Mouse (Mus musculus): Measurements from ENCODE around the gene Naf1.

Gene Naf1

DNA sequence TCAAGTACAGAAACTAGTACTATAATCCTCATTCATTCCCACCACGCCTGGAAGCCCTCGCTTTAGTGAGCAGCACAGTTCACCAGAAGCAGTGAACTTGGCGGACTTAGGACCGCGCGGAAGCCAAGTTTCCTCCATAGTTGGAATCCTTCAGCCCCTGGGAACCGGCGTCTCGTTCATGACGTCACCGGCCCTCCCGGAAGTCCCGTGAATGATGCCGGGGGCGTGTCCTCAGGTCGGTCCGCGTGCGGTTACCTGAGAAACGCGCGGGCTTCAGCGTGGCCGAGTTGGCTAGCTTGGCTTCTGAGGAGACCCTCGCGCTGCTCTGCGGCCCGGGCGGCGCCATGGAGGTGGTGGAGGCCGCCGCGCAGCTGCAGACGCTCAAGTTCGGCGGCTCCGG lies at the start of gene Naf1:
TSS of gene Naf1 (plus strand) at position 195 of the 400 bp plus-strand sequence.
- peak; percentile 88 for DNase-seq (ENCODE audit: low spot score)

DNA sequence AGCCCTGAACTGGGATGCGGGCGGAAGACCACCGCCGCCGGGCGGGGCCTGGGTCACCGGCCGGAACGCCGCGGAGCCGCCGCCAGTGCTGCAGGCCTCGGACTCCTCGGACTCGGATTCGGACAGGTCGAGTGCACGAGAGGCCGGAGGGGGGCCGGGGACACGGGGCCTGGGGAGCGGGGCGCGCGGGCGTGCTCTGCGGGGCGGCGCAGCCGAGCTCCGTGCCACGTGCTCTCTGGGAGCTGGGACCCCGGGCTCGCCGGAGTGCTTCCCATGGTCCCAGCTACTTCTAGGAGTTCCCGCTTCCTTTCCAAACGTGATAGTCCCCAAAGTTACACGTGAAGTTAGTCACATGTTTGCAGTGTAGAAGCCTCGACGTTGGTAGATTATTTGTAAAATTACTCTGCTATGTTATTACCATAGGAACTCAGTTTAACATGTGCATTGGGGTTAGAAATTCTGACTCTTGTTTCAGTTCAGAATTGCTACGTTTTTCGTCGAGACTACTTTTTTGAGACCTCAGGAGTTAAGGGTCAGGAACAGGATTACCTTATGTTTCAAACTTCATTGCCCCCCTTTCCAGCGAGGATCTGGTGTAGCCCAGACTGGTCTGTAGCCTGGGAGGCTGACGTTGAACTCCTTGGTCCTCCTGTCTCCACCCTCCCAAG lies 1.0 kb downstream of the Naf1 start:
- DNase-seq (ENCODE audit: low spot score) = peak; percentile 7

DNA sequence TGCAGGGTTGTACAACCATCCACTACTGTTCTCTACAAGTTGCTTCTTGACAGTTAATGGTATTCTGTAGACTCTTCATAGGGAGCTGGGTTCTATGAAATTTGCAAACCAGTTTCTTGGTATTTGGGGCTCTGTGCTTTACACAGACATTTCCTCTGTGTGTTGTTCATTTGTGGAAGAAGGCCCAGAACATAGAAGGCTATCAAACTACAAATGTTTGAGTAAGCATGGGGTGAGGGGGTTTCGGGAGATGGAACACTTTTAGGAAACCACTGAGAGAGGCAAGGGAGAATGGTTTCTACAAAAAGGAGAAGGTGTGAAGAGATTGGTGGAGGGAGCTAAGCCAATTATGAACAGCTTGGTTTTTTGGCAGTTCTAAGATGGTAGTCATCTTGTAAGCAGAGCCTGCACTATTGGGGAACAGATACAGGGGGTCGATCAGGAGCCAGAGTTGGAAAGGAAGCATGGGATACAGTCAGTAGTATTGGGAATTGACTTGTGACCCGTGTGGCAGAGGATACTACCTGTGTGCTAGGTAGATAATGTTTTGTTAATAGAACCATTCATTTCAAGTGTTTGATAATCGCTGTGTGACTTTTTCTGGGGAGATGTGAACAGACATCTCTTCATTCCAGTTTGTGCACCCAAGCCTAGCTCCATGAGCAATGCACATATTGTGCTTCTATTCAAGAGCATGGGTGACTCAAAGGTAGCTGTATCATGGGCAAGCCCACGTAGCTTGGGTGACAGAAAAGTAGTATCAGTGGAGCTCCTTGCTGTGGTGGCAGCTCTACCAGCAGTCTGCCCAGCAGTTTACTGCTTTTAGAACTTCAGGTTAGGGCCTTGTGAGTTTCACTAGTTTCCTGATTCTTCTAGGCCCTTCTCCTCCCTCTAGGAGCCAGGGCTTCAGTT lies 1.8 kb downstream of the Naf1 start:
- no peak for DNase-seq (ENCODE audit: low spot score)

DNA sequence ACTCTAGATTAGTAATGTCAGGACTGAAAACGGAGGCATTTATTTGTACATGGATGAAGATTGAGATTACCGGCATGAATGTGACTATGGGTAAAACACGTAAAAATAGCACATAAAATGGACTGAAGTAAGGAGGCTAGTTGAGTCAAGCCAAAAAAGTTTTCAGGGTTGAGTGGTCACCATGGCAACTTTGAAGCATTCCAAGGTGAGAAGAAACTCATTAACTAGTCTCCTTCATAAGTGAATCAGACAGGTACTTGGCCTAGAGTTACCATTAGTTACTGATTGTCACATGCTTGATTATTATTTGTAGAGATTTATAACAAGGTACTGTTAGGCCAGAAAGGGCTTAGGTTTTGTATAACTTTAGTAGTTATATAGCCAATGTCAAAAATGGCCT lies 3.7 kb downstream of the Naf1 start:
- no peak for DNase-seq (ENCODE audit: low spot score)

DNA sequence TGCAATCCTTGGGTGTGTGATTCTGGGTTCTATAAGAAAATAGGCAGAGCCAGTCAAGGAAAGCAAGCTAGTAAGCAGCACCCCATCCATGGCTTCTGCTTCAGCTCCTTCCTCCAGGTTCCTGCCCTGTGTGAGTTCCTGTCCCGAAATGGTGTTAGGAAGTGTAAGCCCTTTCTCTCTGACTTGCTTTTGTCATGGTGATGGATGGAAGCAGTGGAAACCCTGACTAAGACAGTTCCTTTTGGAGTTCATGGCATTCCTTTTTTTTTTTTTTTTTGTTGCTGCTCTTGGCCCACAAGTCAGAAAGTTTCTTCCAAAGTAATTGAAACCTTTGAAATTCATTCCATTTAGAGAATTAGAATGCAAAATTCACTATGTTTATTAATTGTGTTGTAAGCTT lies 5.1 kb downstream of the Naf1 start:
- DNase-seq (ENCODE audit: low spot score) = no peak

DNA sequence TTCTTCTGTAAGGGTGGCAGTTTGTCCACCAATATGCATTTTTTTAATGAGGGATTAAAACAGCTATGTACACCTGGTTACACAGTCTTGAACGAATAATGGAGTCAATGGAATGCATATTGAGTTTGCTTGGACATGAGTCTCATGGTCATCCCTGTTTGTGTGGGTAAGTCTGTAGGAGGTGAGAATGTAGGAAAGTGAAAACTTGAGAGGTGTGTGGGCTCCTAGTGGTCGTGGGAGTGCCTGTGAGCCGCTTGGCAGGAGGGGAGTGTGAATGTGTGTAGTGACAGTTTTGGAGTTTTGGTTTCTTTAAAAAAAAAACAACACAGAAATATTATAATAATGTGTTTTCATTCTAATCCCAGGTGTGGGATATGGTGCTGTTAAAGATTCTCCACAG lies 7.7 kb downstream of the Naf1 start:
- DNase-seq (ENCODE audit: low spot score) = no peak

DNA sequence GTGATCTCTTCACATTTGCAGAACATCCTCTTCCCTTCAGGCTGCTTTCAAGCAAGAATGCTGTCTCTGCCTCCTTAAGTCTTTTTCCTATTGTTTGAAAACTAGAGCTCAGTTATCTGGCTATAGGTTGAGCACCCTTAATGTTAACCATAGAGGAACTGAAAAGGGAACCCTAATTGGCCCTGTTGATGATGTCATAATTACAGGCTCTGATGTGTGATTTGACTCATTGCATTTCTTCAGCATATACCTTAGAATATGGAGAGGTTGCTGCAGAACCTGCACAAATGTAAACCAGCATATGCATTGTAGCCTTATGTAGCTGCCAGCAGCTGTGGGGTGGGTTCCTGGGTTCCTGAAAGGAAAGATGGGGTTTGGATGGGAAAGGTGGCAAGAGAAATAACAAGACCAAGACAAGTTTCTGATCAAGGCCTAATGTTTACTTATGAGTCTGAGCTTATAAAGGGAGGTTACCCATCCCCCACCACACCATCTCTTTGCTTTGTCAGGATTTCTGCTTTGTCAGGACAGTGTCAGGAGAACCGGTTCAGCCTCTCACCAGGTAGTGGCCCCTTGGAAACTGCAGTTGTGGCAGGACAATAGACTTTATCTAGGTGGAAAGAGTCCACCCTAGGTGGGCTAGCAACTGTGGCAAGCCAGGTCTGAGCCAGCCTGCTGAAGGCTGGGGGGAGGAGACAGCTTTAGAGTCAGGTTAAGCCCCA lies 9.4 kb downstream of the Naf1 start:
- DNase-seq (ENCODE audit: low spot score) = no peak

DNA sequence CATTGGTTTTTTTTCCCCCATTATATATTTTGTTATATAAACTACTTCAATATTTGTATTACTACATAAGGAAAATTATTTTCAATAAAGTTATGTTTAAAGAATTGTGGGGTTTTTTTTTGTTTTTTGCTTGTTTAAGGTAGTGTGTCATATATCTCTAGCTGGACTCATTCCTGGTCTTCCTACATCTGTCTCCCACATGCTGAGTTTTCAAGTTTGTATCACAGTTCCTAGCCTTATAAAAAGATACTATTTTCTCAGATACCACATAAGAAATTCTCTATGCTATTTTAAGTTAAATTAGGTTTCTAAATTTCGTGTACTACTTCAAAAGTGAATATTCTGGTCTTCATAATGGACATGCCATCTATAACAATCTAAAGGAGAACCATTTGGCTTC lies 23.8 kb downstream of the Naf1 start:
- DNase-seq (ENCODE audit: low spot score) = no peak

DNA sequence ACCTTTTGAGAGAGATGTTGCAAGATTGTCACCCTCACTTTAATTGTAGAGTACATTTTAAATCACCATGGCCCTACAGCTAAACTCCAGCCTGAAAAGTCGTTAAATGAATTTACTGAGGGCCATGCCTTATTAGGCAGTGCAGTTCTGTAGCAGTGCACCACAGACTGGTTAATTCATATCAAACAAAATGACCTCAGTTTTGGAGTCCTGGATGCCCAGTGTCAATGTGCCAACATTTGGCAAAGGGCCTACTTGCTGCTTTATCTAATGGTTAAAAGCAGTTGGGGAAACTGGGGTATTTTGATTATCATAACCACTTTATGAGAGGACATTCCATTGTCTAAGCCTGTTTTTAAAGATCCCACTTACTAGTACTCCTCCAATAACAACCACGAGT lies 31.9 kb downstream of the Naf1 start:
- DNase-seq (ENCODE audit: low spot score) = no peak

DNA sequence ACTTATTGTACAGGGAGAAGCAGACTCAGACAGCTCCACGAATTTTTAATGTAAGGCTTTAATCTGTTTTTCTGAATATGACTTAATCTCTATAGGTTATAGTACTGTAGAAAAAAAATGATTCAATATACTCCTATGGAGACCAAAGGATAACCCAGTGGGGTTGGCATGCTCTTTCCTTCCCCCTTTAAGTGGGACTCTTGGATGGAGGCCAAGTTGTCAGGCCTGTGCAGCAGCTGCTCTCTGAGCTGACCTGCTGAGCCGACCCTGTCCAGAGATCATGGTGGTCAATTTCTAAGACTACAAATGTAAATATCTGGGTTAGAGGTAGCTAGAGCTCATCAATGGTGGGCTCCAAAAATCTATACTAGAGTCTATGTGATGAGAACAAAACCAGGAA lies 45.0 kb downstream of the Naf1 start:
- no peak for DNase-seq (ENCODE audit: low spot score)

DNA sequence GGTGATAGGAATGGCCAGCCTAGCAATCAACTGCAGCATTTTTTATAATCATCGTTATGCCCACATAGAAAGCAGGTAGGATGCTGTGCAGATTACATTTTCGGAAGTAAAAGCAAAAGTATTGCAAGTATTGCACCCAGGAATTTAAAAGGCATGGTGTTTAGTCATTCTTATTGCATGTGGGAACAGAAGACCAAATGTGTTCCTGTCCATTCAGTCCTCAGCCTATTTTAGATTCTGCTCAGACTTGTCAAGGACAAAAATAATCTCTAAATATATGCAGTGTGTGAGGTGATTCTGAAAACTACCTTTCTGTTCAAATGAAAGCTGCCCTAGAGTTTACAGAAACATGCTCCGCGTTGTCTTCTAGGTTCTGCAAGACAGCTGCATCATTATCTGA lies 45.5 kb downstream of the Naf1 start:
- DNase-seq (ENCODE audit: low spot score) = no peak

DNA sequence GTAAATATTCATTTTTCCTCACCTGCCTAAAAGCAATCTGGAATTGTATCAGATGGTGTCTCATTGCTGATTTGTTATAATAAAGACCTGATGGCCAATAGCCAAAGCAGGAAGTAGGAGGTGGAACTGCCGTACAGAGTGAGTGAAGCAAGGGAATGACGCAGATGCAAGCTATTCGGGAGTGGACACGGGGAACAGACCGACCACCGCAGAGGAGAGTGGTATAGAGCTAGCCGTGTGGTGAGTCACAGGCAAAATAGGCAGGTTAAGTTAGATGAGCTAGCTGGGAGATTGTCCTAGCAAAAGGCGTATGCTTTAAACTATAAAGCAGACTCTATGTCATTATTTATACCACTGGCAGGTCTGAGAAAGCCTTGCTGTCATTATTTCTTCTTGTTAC lies 46.1 kb downstream of the Naf1 start:
- no peak for DNase-seq (ENCODE audit: low spot score)

DNA sequence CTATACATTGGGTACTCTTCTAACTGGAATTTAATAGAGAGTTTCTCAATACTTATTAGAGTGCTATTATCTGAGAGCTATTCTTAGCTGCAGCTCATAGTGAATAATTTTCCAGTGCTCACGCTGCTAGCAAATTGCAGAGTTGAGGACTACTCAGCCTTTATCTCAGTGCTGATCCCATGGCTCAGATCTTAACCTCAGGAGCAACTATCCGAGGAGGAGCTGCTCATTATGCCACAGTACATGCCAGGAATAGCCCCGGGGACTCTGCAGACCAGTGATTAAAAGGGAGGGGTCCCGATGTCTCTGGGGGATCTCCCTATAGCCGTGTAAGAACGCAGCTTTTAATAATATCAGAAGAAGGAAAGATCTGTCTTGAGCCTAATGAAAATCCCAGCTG lies 50.7 kb downstream of the Naf1 start:
- DNase-seq (ENCODE audit: low spot score) = no peak

DNA sequence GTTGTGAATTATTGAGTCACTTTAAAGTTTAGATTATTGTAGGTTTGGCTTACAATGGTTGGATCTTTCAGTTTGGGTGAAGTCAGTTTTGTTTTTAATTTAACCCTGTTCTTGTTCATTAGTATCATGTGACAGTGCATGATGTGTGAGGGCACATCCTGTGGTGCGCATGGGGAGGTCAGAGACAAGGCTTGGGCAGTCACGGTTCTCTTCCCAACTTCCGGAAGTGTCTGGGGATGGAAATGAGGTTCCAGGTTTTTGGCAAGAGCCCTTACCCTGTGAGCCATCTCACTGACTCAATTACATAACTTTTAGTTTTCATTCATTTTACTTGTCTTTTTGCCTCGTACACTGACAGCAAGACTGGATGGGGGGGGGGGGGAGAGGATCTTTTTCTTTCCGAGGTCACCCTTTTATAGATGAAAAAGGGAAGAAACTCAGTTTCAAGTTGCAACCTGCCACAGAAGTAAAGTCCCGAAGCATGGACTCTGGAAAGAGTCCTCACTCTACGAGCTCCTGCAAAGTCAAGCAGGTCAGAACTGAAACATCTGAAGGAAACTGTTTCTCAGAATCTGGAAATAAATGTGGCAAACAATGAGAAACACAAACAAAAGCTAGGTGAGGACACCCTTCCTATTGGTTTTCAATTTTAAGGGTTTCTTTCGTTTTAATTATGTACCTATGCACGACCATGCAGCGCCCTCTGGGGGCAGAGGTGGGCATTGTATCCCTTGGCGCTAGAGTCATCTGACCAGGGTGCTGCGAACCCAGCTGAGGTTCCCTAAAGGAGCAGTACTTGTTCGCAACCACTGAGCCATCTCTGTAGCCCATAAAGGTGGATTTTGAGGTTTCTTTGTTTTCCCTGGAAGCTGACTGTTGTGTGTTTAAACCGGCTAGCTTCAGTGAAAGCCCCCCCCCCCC lies 53.9 kb downstream of the Naf1 start:
- peak; percentile 13 for DNase-seq (ENCODE audit: low spot score)

DNA sequence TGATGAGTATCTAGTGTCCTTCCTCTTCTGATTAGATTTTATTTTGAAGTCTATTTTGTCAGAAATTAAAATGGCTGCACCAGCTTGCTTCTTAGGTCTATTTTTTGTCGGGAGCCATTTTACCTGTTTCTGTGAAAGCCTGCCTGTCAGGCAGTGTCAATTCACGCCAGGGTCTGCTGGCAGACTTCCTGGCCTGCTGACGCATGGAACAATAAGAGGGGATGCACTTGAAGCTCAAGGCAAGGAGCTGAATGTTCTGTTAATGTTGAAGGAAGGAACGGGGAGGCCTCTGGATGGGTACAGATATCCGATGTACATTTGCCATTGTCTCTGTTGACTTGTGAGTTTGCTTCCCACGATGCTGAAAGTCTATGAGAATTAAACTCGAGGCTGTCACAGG lies 56.0 kb downstream of the Naf1 start:
- no peak for DNase-seq (ENCODE audit: low spot score)

DNA sequence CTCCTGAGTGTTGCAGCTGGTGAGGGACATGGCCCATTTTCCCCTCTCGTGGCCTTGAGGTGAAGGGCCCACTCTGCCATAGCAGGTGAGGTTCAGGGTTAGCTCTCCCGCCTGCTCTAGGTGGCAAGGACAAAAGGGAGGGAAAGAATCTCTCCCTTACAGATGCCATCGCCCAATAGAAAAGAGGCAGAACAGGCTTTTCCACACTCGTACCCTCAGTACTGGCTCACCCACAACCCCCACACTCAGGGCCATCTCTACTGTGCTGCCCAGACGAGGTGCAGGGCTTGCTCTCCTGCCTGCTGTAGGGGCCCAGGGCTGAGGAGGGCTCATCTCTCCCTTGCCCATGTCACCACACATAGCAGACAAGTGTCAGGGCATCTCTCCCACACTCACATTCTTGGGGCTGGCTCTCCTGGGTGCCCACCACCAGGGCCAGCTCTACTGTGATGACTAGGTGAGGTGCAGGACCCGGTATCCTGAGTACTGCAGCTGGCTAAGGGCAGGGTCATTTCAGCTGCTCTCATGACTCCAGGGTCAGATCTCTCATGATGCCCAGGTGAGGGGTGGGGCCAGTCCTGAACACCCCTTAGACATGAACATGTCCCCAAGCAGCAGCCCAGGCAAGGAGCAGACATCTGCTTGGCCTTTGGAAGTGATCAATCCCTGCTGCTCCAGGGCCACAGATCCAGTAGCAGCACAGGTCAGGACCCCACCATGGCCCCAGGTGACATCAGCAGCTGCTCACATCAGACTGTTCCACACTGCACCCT lies 57.9 kb downstream of the Naf1 start:
- no peak for DNase-seq (ENCODE audit: low spot score)

DNA sequence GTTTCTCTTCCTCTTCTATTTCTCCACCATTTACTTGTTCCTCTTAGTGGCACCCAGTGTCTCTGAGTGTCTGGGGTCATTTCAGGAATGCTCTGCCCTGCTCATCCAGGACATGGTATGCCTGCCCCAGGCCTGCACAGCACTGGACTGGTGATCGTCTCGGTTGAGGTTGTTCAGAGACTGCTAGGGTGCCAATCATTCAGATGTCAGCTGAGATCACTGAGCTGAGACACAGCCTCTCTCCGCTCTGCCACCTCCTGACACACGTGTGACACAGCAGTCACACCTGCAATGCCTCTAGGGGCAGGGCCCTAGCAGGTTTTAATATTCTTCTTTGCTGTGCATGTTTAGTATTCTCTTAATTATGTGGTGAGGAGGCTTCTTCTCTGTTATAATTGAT lies 58.5 kb downstream of the Naf1 start:
- no peak for DNase-seq (ENCODE audit: low spot score)

DNA sequence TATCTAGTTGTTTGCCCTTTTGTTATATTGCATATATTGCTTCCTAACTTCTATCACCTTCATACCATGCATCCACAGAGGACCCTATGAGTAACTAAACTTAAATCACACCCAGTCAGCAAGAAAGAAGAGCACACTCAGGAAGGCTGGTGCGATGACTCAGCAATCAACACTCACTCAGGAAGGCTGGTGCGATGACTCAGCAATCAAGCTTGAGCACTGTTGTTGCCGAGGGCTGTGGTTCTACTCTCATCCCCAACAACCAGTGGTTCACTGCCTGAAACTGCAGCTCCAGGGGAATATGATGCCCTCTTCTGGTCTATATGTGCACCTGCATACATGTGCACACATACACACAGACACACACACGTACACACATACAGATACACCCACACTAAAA lies 73.7 kb downstream of the Naf1 start:
- no peak for DNase-seq (ENCODE audit: low spot score)

DNA sequence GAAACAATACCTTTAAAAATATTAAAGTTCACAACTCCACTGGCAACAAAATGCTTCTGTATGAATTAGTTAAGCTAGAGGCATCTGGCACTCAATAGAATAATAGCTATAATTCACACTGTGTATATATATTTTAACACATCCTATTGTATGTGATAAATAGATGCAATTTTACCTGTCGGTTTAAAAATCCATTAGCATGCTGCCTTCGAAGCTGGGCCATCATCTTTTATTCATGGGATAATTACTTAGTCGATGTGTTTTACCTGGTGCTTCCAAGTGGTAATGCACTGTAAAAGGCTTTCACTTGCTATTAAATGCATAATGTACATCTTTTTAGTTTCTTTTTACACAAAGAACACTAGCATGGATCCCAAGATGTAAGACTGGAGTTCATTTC lies 76.2 kb downstream of the Naf1 start:
- DNase-seq (ENCODE audit: low spot score) = no peak
